Mouse (Mus musculus) kidney, embryonic 15.5 days (tissue): ENCODE results near the gene Gipc3. TPM values are rescaled to one million over a fixed set of nuclear protein-coding genes. Genes with fewer than 3 reads are reported as not detected.
A peak's percentile ranks its signal among the peaks of the same experiment; 100 is the strongest.

ENCODE experiments used
- ATAC-seq: fragments of 200-750 bp; cut with Nextera tagmentation; replicated peaks from 2 replicates; pipeline ENCODE4 v1.8.0; 2017; ENCODE audit warnings: moderate TSS enrichment; ENCODE audit not compliant: low FRiP score
- H3K27ac ChIP-seq: fragments of 300-500 bp; sonication (generic); 2 replicates; pipeline ENCODE4 v1.5.1; 2015; ENCODE audit warnings: mild to moderate bottlenecking, inconsistent platforms
- H3K27me3 ChIP-seq: fragments of 300-500 bp; sonication (generic); 2 replicates; pipeline ENCODE4 v1.6.1; 2015; ENCODE audit warnings: inconsistent platforms
- H3K36me3 ChIP-seq: fragments of 300-500 bp; sonication (generic); 2 replicates; pipeline ENCODE4 v1.6.1; 2015; ENCODE audit warnings: inconsistent platforms
- H3K4me1 ChIP-seq: fragments of 300-500 bp; sonication (generic); 2 replicates; pipeline ENCODE4 v1.6.1; 2015; ENCODE audit warnings: inconsistent platforms
- H3K4me2 ChIP-seq: fragments of 300-500 bp; sonication (generic); 2 replicates; pipeline ENCODE4 v1.6.1; 2015; ENCODE audit warnings: moderate library complexity, mild to moderate bottlenecking, inconsistent platforms
- H3K4me3 ChIP-seq: fragments of 300-500 bp; sonication (generic); replicated peaks from 2 replicates; pipeline ENCODE4 v1.5.1; 2015; ENCODE audit warnings: mild to moderate bottlenecking, inconsistent platforms
- H3K9ac ChIP-seq: fragments of 300-500 bp; sonication (generic); 2 replicates; pipeline ENCODE4 v1.6.1; 2015; ENCODE audit warnings: mild to moderate bottlenecking, inconsistent platforms
- H3K9me3 ChIP-seq: fragments of 300-500 bp; sonication (generic); replicated peaks from 2 replicates; pipeline ENCODE4 v1.6.1; 2016; ENCODE audit warnings: inconsistent platforms
- WGBS: fragments of 180-500 bp; shearing (Covaris S2); methylation state at CpG from one replicate; pipeline ENCODE4 v1.1.7; 2015; ENCODE audit warnings: mixed read lengths; 5-methylcytosine and 5-hydroxymethylcytosine counted together
- polyA plus RNA-seq: library from polyadenylated mRNA; unstranded; fragments of >200 nt; fragmentation: Nextera tagmentation; extraction: Ambion mirVana; gene quantifications from 2 replicates; pipeline ENCODE4 v1.2.1, GENCODE M21; 2015

Gipc3 gene
- polyA plus RNA-seq, 1 experiment from 2014 or later: not detected

GRCm38 (mm10) chr10:81365672-81366476 is 22.8 kb upstream of the Gipc3 start, which contains the start of gene 4930404N11Rik:
4930404N11Rik (minus strand) TSS chr10:81365816.
- H3K4me2 ChIP-seq: peak within 1 kb of the TSS; percentile 72
- 36% methylated on average over 12 of the region's 12 CpGs for WGBS
- H3K27ac ChIP-seq: peak within 1 kb of the TSS; percentile 29; the same call in 1 of the 2 replicates
- no peaks in the 10 kb centered on the region for H3K9me3 ChIP-seq
- no peak for ATAC-seq
- peaks cover 18% of the 10 kb centered on the region for H3K27me3 ChIP-seq
- H3K36me3 ChIP-seq: peaks cover 58% of the 10 kb centered on the region
- H3K4me1 ChIP-seq: peaks cover 50% of the 10 kb centered on the region
- peak within 1 kb of the TSS; percentile 21; the same call in 1 of the 2 replicates for H3K9ac ChIP-seq
- H3K4me3 ChIP-seq: peak within 1 kb of the TSS; percentile 40

- Histone ChIP-seq H3K36me3 (peaks cover 50% of the 10 kb centered on the region), H3K27me3 (peaks cover 18% of the 10 kb centered on the region), H3K9ac (no peak overlapping the region), H3K4me2 (peak overlapping the region; percentile 72; the same call in 1 of the 2 replicates), H3K4me3 (no peak overlapping the region; the same call in 1 of the 2 replicates), H3K27ac (no peak overlapping the region), H3K4me1 (peaks cover 58% of the 10 kb centered on the region), H3K9me3 (no peaks in the 10 kb centered on the region)
- 0 out of 2 replicates have a peak, but pooled peaks have one; percentile 3 for ATAC-seq
- 44% methylated on average over 4 of the region's 4 CpGs for WGBS
Observed at GRCm38 (mm10) chr10:81365073-81365472, 22.0 kb upstream of the Gipc3 start.

DNA sequence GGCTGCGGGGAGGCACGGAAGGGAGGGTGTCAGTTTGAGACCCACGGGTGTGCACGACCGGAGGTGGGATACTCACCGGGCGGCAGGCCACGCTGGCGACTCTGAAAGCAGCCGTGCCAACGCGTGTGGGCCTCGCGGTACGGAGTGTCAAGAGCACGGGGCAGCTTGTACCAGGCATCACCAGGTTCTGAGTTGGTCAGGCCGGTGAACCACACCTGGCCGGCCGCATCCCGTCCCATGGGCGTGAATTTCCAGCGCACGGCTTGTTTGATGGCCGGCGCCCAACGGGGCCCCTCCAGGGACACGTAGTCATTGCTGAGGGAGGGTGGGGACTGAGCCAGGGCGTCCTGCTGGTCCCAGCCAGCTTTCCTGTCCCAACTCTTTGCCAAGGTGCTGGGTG is 21.6 kb upstream of the Gipc3 start:
- ATAC-seq: 0 out of 2 replicates have a peak, but pooled peaks have one; percentile 13
- H3K4me3 ChIP-seq: peak overlapping the region; percentile 40
- peak overlapping the region; percentile 21; the same call in 1 of the 2 replicates for H3K9ac ChIP-seq
- H3K36me3 ChIP-seq: peaks cover 46% of the 10 kb centered on the region
- WGBS: 11% methylated on average over 28 of the region's 28 CpGs
- no peaks in the 10 kb centered on the region for H3K9me3 ChIP-seq
- H3K27ac ChIP-seq: no peak overlapping the region
- peak overlapping the region; percentile 72 for H3K4me2 ChIP-seq
- peaks cover 62% of the 10 kb centered on the region for H3K4me1 ChIP-seq
- peaks cover 18% of the 10 kb centered on the region for H3K27me3 ChIP-seq

GRCm38 (mm10) chr10:81363436-81364346 is 20.6 kb upstream of the Gipc3 start:
- Histone ChIP-seq H3K27ac (no peak overlapping the region), H3K4me1 (peaks cover 70% of the 10 kb centered on the region), H3K9ac (peak overlapping the region; percentile 21), H3K9me3 (no peaks in the 10 kb centered on the region), H3K36me3 (peaks cover 36% of the 10 kb centered on the region), H3K27me3 (peaks cover 18% of the 10 kb centered on the region), H3K4me3 (peak overlapping the region; percentile 40), H3K4me2 (peak overlapping the region; percentile 72)
- ATAC-seq: no peak
- 8% methylated on average over 53 of the region's 54 CpGs for WGBS

- no peak overlapping the region for H3K9ac ChIP-seq
- peaks cover 18% of the 10 kb centered on the region for H3K27me3 ChIP-seq
- WGBS: 80% methylated on average over 12 of the region's 12 CpGs
- H3K4me1 ChIP-seq: peaks cover 82% of the 10 kb centered on the region
- H3K36me3 ChIP-seq: peaks cover 24% of the 10 kb centered on the region
- no peak overlapping the region for H3K27ac ChIP-seq
- H3K4me2 ChIP-seq: 0 out of 2 replicates have a peak overlapping the region, but pooled peaks have one; percentile 0
- H3K9me3 ChIP-seq: no peaks in the 10 kb centered on the region
- ATAC-seq: no peak
- no peak overlapping the region for H3K4me3 ChIP-seq
Observed at GRCm38 (mm10) chr10:81362336-81362949, 19.4 kb upstream of the Gipc3 start.

- WGBS: 58% methylated on average over 8 of the region's 8 CpGs
- H3K4me3 ChIP-seq: no peak overlapping the region
- 0 out of 2 replicates have a peak, but pooled peaks cover 10% of the 10 kb centered on the region for H3K36me3 ChIP-seq
- ATAC-seq: no peak
- peaks cover 86% of the 10 kb centered on the region for H3K4me1 ChIP-seq
- peaks cover 18% of the 10 kb centered on the region for H3K27me3 ChIP-seq
- no peak overlapping the region for H3K27ac ChIP-seq
- no peak overlapping the region for H3K9ac ChIP-seq
- H3K9me3 ChIP-seq: no peaks in the 10 kb centered on the region
- H3K4me2 ChIP-seq: no peak overlapping the region
Observed at GRCm38 (mm10) chr10:81360721-81361120, 17.7 kb upstream of the Gipc3 start.

- H3K4me2 ChIP-seq: peak overlapping the region; percentile 99
- 44% methylated on average over 1 of the region's 1 CpGs for WGBS
- peak overlapping the region; percentile 43; the same call in 1 of the 2 replicates for H3K27ac ChIP-seq
- no peak for ATAC-seq
- H3K4me1 ChIP-seq: peaks cover 67% of the 10 kb centered on the region
- peaks cover 14% of the 10 kb centered on the region for H3K27me3 ChIP-seq
- H3K9me3 ChIP-seq: no peaks in the 10 kb centered on the region
- 0 out of 2 replicates have a peak overlapping the region, but pooled peaks have one; percentile 81 for H3K9ac ChIP-seq
- peak overlapping the region; percentile 86 for H3K4me3 ChIP-seq
- 0 out of 2 replicates have a peak, but pooled peaks cover 10% of the 10 kb centered on the region for H3K36me3 ChIP-seq
Observed at GRCm38 (mm10) chr10:81358841-81359240, 15.8 kb upstream of the Gipc3 start.

GRCm38 (mm10) chr10:81358209-81358608 is 15.1 kb upstream of the Gipc3 start:
- peak overlapping the region; percentile 81 for H3K9ac ChIP-seq
- 0 out of 2 replicates have a peak, but pooled peaks cover 10% of the 10 kb centered on the region for H3K36me3 ChIP-seq
- H3K4me1 ChIP-seq: peaks cover 61% of the 10 kb centered on the region
- H3K27me3 ChIP-seq: peaks cover 8% of the 10 kb centered on the region
- ATAC-seq: no peak
- 35% methylated on average over 4 of the region's 4 CpGs for WGBS
- peak overlapping the region; percentile 86 for H3K4me3 ChIP-seq
- H3K4me2 ChIP-seq: peak overlapping the region; percentile 99
- 0 out of 2 replicates have a peak overlapping the region, but pooled peaks have one; percentile 43 for H3K27ac ChIP-seq
- no peaks in the 10 kb centered on the region for H3K9me3 ChIP-seq

DNA sequence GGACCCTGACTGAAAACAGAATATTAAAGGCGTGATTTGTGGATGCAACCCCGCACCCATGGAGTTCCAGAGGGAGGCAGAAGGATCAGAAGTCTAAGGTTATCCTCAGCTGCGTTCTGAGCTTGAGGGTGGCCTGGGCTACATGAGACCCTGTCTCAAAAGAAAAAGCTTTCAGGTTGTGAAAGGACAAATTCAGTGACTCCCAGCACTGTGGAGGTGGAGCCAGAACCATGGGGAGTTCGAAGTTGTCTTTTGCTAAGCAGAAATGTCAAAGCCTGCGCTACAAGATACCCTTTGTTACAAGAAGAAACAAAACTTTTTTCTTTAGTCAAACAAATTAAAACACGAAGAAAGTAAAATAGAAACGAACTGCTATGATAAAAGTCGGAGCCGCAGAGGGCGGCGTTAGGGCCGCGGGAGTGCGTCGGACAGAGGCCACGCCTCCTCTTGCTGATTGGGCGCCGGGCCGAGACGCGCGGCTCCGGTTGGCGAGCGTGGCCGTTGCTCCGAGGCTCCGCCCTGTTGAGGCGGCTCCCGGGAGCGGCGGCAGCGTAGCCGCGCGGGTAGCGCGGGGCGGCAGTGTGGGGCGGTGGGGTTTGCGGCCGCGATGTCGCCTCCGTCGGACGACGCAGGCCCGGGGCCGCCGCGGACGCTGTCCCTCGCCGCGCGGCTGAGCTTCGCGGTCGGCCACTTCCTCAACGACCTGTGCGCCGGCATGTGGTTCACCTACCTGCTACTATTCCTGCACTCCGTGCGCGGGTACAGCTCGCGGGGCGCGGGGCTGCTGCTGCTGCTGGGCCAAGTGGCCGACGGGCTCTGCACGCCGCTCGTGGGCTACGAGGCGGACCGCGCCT is 14.2 kb upstream of the Gipc3 start, which contains the start of gene Mfsd12:
Mfsd12 (plus strand) TSS at position 501 of the 854 bp plus-strand sequence.
- Histone ChIP-seq H3K36me3 (0 out of 2 replicates have a peak, but pooled peaks cover 10% of the 10 kb centered on the region), H3K4me2 (peak within 1 kb of the TSS; percentile 99), H3K9me3 (no peaks in the 10 kb centered on the region), H3K9ac (peak within 1 kb of the TSS; percentile 81), H3K27ac (peak within 1 kb of the TSS; percentile 43; the same call in 1 of the 2 replicates), H3K27me3 (no peaks in the 10 kb centered on the region), H3K4me1 (peaks cover 51% of the 10 kb centered on the region), H3K4me3 (peak within 1 kb of the TSS; percentile 86)
- WGBS: 2% methylated on average over 79 of the region's 79 CpGs
- peak; percentile 87 for ATAC-seq

DNA sequence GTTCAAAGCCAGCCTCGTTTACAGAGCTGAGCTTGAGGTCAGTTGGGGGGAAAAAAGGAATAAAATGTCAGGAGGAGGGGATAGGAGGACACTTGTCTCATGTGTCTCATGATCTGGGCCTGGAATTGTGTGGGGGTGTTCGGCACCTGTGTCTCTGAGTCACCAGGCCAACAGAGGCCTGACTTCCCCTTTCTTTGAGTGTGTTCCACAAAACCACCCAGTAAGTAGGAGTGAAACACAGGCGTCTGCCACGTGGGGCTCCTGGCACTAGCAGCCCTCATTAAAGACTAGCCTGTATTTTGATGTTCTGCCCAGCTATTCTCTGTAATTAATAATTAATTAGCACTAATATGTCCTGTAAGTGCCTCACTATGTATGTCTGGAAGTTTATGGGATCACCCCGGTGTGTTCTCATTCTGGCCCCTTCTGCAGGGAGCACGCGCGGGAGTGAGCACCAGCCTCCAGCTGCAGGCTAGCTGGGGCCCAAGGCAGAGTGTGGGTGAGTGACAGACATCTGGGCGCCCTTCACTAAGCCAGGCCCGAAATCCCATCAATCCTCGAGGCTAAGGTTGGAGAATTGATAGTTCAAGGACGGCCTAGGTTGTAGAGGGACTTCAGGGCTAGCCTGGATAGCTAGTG is 13.4 kb upstream of the Gipc3 start:
- 0 out of 2 replicates have a peak, but pooled peaks cover 4% of the 10 kb centered on the region for H3K36me3 ChIP-seq
- WGBS: 49% methylated on average over 12 of the region's 12 CpGs
- ATAC-seq: no peak
- H3K4me1 ChIP-seq: peaks cover 46% of the 10 kb centered on the region
- peak overlapping the region; percentile 86 for H3K4me3 ChIP-seq
- H3K27ac ChIP-seq: peak overlapping the region; percentile 14; the same call in 1 of the 2 replicates
- no peak overlapping the region for H3K9ac ChIP-seq
- H3K27me3 ChIP-seq: no peaks in the 10 kb centered on the region
- H3K9me3 ChIP-seq: no peaks in the 10 kb centered on the region
- H3K4me2 ChIP-seq: peak overlapping the region; percentile 99
